17 mouse cellular contexts compared by ENCODE assay signal in genomic region chr5:15591577-15591976, GRCm38 (mm10). TPM values are rescaled to one million over a fixed set of nuclear protein-coding genes. Genes with fewer than 3 reads are reported as not detected.
DNase-seq lines count a peak whose midpoint lies in the region; ATAC-seq lines count a peak whose summit lies in the region.
"Not testable (repeated sequence)": the region's sequence is repeated elsewhere in the genome, so short reads cannot be mapped to it uniquely, and the experiment has no call there.
"Had no signal": no experiment of that assay in that cellular context is flagged by ENCODE, and none has a peak within 500 bp of the region (broad histone marks: within the 10 kb centered on the region; RNA-seq: fewer than 3 reads in every experiment).

No protein-coding gene starts in this region.

- H3K9ac ChIP-seq in embryonic facial prominence, embryonic 14.5 days (ENCODE audit: low read depth, low read length); heart, embryonic 12.5 days; hindbrain, embryonic 15.5 days; kidney, embryonic 16.5 days (replicated peaks; ENCODE audit: low read length); liver, embryonic 11.5 days (ENCODE audit: low read depth, low read length); midbrain, embryonic 15.5 days; stomach, embryonic 15.5 days: not testable (repeated sequence)

- H3K4me3 ChIP-seq in embryonic facial prominence, embryonic 14.5 days (ENCODE audit: low read depth, low read length); heart, embryonic 12.5 days; hindbrain, embryonic 15.5 days; kidney, embryonic 16.5 days (ENCODE audit: low read length); liver, embryonic 11.5 days (ENCODE audit: low read depth, low read length); midbrain, embryonic 15.5 days; stomach, embryonic 15.5 days (replicated peaks): not testable (repeated sequence)

- not testable (repeated sequence) for H3K27ac ChIP-seq in embryonic facial prominence, embryonic 14.5 days (replicated peaks; ENCODE audit: low read depth, low read length); heart, embryonic 12.5 days (ENCODE audit: poor library complexity, severe bottlenecking); hindbrain, embryonic 15.5 days (replicated peaks); kidney, embryonic 16.5 days (ENCODE audit: low read length); liver, embryonic 11.5 days (ENCODE audit: low read depth, low read length); midbrain, embryonic 15.5 days; stomach, embryonic 15.5 days

- H3K36me3 ChIP-seq in embryonic facial prominence, embryonic 14.5 days (ENCODE audit: control insufficient read depth, insufficient read depth, low read length); heart, embryonic 12.5 days; hindbrain, embryonic 15.5 days; kidney, embryonic 16.5 days (ENCODE audit: insufficient read depth, low read length); liver, embryonic 11.5 days (ENCODE audit: control insufficient read depth, insufficient read depth, low read length); midbrain, embryonic 15.5 days (replicated peaks); stomach, embryonic 15.5 days: not testable (repeated sequence)

- H3K27me3 ChIP-seq in embryonic facial prominence, embryonic 14.5 days (replicated peaks; ENCODE audit: control insufficient read depth, insufficient read depth, low read length); heart, embryonic 12.5 days (replicated peaks); hindbrain, embryonic 15.5 days; kidney, embryonic 16.5 days (ENCODE audit: insufficient read depth, low read length); liver, embryonic 11.5 days (replicated peaks; ENCODE audit: control insufficient read depth, insufficient read depth, low read length); midbrain, embryonic 15.5 days (replicated peaks); stomach, embryonic 15.5 days (replicated peaks): not testable (repeated sequence)

- WGBS in embryonic facial prominence, embryonic 14.5 days, result 70% methylated on average over 2 of the region's 2 CpGs
- whole genome bisulfite sequencing in heart, embryonic 12.5 days, result 70% methylated on average over 2 of the region's 2 CpGs
- 76% methylated on average over 2 of the region's 2 CpGs for WGBS in hindbrain, embryonic 15.5 days
- WGBS in kidney, embryonic 16.5 days, result 79% methylated on average over 2 of the region's 2 CpGs
- WGBS in liver, embryonic 11.5 days, result 72% methylated on average over 2 of the region's 2 CpGs
- 75% methylated on average over 2 of the region's 2 CpGs for WGBS in midbrain, embryonic 15.5 days
- WGBS in stomach, embryonic 15.5 days, result 63% methylated on average over 2 of the region's 2 CpGs

- H3K9me3 ChIP-seq in embryonic facial prominence, embryonic 14.5 days (ENCODE audit: control insufficient read depth, low read length); heart, embryonic 12.5 days (replicated peaks); kidney, embryonic 16.5 days (ENCODE audit: low read length); liver, embryonic 11.5 days (ENCODE audit: control insufficient read depth, low read length); midbrain, embryonic 15.5 days; stomach, embryonic 15.5 days: not testable (repeated sequence)
- peaks cover 14% of the 10 kb centered on the region for H3K9me3 ChIP-seq in hindbrain, embryonic 15.5 days

- not testable (repeated sequence) for H3K4me1 ChIP-seq in embryonic facial prominence, embryonic 14.5 days (ENCODE audit: control insufficient read depth, insufficient read depth, low read length); heart, embryonic 12.5 days (replicated peaks); hindbrain, embryonic 15.5 days (replicated peaks); kidney, embryonic 16.5 days (ENCODE audit: insufficient read depth, low read length); liver, embryonic 11.5 days (replicated peaks; ENCODE audit: control insufficient read depth, insufficient read depth, low read length); midbrain, embryonic 15.5 days; stomach, embryonic 15.5 days

- not testable (repeated sequence) for DNase-seq in embryonic facial prominence, embryonic 14.5 days (ENCODE audit: low spot score); liver, embryonic 11.5 days (ENCODE audit: low spot score)

- H3K4me2 ChIP-seq in embryonic facial prominence, embryonic 14.5 days (ENCODE audit: low read depth, low read length); heart, embryonic 12.5 days; hindbrain, embryonic 15.5 days; kidney, embryonic 16.5 days (replicated peaks; ENCODE audit: low read depth, low read length); liver, embryonic 11.5 days; midbrain, embryonic 15.5 days; stomach, embryonic 15.5 days: not testable (repeated sequence)

- peak; percentile 55; the same call in 1 of the 2 replicates for ATAC-seq in embryonic facial prominence, embryonic 14.5 days (ENCODE audit: low read depth)
- peak; percentile 72 for ATAC-seq in heart, embryonic 12.5 days (ENCODE audit: insufficient number of reproducible peaks, low FRiP score)
- peak; percentile 51; the same call in 1 of the 2 replicates for ATAC-seq in hindbrain, embryonic 15.5 days (ENCODE audit: low FRiP score, low read depth)
- ATAC-seq in kidney, embryonic 16.5 days (ENCODE audit: low FRiP score, low TSS enrichment), result 0 out of 2 replicates have a peak, but pooled peaks have one; percentile 67
- ATAC-seq in liver, embryonic 11.5 days (replicated peaks; ENCODE audit: low FRiP score), result peak; percentile 56
- peak; percentile 56; the same call in 1 of the 2 replicates for ATAC-seq in midbrain, embryonic 15.5 days (replicated peaks)
- peak; percentile 22; the same call in 1 of the 2 replicates for ATAC-seq in stomach, embryonic 15.5 days (ENCODE audit: insufficient read depth, low FRiP score, low read depth)

RNA-seq across cellular contexts. Expression of gene Gm21083, which starts 14.4 kb away (rescaled TPM):
- polyA plus RNA-seq in embryonic facial prominence, embryonic 14.5 days (2014; fragmentation: Nextera tagmentation; extraction: Ambion mirVana), result not detected in 2 replicates
- 0.47 TPM in 1 of 2 replicates, not detected in the other for polyA plus RNA-seq in heart, embryonic 12.5 days (2016; fragmentation: Nextera tagmentation; extraction: Ambion mirVana)
- not detected in 2 replicates for polyA plus RNA-seq in hindbrain, embryonic 15.5 days (2015; fragmentation: Nextera tagmentation; extraction: Ambion mirVana)
- 0.15 TPM in 1 of 2 replicates, not detected in the other for polyA plus RNA-seq in kidney, embryonic 16.5 days (2015; fragmentation: Nextera tagmentation; extraction: Ambion mirVana)
- not detected in 2 replicates for polyA plus RNA-seq in liver, embryonic 11.5 days (2014; fragmentation: Nextera tagmentation; extraction: Ambion mirVana)
- polyA plus RNA-seq in midbrain, embryonic 15.5 days (2015; fragmentation: Nextera tagmentation; extraction: Ambion mirVana), result not detected in 2 replicates
- polyA plus RNA-seq in stomach, embryonic 15.5 days (2015; fragmentation: Nextera tagmentation; extraction: Ambion mirVana), result not detected in 2 replicates
- polyA plus RNA-seq: CD4-positive, CD25-positive, alpha-beta regulatory T cell, adult 4 months; cerebellum, adult 2 months; kidney, adult 2 months; liver, embryonic 15.5 days; lung, embryonic 16.5 days; macrophage; neural tube, embryonic 13.5 days; spleen, adult 2 months had no signal

RNA-seq across cellular contexts. Expression of gene Speer4d, which starts 27.3 kb away (rescaled TPM):
- not detected in 2 replicates for polyA plus RNA-seq in embryonic facial prominence, embryonic 14.5 days (2014; fragmentation: Nextera tagmentation; extraction: Ambion mirVana)
- 0.50 TPM in 1 of 2 replicates, not detected in the other for polyA plus RNA-seq in heart, embryonic 12.5 days (2016; fragmentation: Nextera tagmentation; extraction: Ambion mirVana)
- polyA plus RNA-seq in hindbrain, embryonic 15.5 days (2015; fragmentation: Nextera tagmentation; extraction: Ambion mirVana), result not detected in 2 replicates
- not detected in 2 replicates for polyA plus RNA-seq in kidney, embryonic 16.5 days (2015; fragmentation: Nextera tagmentation; extraction: Ambion mirVana)
- polyA plus RNA-seq in liver, embryonic 11.5 days (2014; fragmentation: Nextera tagmentation; extraction: Ambion mirVana), result not detected in 2 replicates
- not detected in 2 replicates for polyA plus RNA-seq in midbrain, embryonic 15.5 days (2015; fragmentation: Nextera tagmentation; extraction: Ambion mirVana)
- polyA plus RNA-seq in stomach, embryonic 15.5 days (2015; fragmentation: Nextera tagmentation; extraction: Ambion mirVana), result not detected in 2 replicates
- polyA plus RNA-seq: CD4-positive, CD25-positive, alpha-beta regulatory T cell, adult 4 months; heart, embryonic 15.5 days; kidney, adult 2 months; limb, embryonic 13.5 days; liver, embryonic 15.5 days; lung, embryonic 16.5 days; macrophage; neural tube, embryonic 13.5 days; spleen, adult 2 months had no signal

Comparison
In these comparisons a context has a peak if more than half of its experiments do, and no peak if none do; other contexts are left out.
1. ATAC-seq: peak in every context shown above with its lines; median percentile 72 in heart, embryonic 12.5 days; 67 in kidney, embryonic 16.5 days; 56 in liver, embryonic 11.5 days; 56 in midbrain, embryonic 15.5 days; 55 in embryonic facial prominence, embryonic 14.5 days; 51 in hindbrain, embryonic 15.5 days; 22 in stomach, embryonic 15.5 days.